Mouse (Mus musculus): ENCODE measurements around the gene Gm20388.

The Gm20388 gene

DNA sequence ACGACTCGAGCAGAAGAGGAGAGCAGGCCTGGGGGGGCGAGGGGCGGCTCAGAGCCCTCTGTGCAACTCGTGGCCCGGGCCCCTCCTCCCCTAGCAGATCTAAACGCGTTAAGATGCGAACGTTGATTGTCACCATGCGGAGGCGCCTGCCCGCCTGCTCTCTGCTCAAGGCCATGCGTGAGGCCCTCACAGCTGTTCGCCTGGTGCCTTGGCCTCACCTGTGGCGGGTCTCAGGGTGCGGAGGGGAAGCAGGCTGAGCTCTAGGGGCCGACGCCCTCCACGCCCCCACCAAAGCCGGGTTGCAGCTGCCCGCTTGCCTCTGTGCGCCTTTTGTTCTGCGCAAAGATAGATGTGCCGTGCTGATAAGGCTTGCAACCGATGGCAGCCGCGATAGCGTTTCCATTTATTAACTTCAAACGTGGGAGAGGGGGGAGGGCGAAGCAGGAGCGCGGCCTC, 2373.6 kb downstream of the Gm20388 start:
- DNase-seq (ENCODE audit: low spot score in 2 of 2) = peak; percentile 49 to 59

DNA sequence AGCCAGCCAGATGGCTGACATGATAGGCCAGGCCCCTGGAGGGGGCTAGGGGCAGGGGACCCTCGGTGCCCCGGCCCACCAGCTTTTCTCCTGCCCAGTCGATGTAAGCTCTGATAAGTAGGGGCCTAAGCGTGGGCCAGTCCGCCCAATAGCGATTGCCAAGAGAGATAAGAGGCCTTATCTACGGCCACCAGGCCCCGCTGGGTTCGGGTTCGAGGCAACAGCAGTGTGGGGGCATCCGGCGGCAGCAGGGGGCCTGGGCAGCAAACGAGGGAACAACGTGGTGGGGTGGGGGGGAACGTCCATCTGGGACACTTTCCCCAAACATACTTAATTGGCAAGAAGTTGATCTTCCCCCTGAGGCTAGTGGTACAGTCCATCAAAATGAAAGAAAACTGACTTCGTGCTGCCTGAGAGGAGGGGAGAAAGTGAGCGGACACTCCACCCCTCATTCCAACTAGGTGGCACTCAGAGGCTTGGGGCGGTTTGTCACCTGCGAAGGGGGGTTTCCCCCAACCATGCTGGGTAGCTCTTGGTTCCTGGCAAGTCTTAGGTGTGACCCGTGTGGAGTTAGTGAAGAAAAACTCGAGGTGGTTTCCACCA, 2374.1 kb downstream of the Gm20388 start:
- peak in 1 of 2 experiments; percentile 41 for DNase-seq (ENCODE audit: low spot score in 2 of 2)

DNA sequence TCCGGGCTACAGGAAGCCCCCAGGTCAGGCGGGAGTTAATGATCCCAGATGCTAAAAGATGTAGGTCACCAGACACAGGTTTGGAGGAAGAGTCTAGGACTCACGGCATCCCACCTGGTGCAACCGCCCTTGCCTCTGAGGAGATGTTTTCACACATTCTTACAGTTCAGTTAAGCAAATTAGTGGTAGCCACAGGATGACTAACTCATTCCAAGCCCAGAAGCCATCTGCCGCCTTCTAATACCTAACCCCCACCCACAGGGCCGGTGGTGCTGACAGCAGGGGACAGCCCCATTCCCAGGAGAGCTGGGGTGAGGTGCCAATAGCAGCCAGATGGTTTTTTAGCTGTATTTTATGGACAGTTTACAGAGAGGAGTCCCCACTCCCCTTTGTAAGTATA, 2375.1 kb downstream of the Gm20388 start:
- peak in 1 of 2 experiments; percentile 50 for DNase-seq (ENCODE audit: low spot score in 2 of 2)

DNA sequence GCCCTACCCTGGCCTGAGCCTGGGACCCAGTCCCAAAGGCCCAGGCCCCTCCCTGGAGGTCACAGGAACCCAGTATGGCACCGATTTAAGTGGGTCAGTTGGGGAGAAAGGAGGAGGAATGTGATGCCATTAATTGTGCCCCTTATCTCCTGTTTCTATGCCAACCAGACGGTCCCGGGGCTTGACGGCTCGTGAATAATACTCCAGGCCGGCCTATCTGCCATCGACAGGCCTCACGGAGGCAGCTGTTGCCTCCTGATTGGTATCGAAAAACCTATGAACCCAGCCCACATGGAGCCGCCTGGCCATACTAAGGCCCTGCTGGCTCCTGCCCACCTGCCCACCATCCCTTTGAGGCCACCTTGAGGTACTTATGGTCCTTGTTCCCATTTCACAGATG, 2376.3 kb downstream of the Gm20388 start:
- DNase-seq (ENCODE audit: low spot score in 2 of 2) = peak; percentile 61 to 64

DNA sequence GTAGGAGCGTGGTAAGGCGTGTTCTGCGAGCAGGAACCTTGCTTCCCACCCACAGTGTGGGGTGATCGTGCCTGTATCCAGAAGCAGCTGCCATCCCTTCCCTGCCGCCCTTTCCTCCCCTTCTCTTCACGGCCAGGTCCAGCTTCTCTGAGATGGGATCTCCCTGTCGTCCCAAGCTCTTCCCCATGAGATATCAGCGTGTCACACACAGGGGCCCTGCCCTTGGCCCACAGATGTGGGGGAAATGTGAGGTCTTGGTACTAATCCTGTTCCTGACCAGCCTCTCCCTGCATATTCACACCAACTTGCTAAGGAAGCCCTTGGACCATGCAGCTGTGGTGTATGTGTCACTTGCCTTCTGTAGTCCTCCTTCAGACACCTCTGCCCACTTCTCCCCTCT, 2377.1 kb downstream of the Gm20388 start:
- no peak for DNase-seq (ENCODE audit: low spot score in 2 of 2)

DNA sequence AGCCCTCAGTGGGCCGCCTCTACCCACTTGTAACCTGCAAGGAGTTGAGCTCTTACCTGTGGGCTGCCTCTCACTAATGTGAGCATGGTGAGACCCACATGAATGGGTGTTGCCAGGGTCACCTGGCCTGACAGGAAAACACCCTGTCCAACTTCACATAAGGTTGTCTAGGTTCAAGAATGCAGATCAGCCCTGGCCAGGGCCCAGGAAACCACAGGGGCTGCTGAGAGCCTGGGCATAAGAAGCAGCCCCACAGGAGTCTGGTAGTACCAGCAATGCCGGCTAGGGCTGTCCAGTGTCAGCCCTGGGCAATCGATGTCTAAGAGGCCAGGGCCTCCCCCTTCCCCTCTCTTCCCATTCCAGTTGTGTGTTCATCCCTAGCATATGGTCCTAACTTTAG, 2377.7 kb downstream of the Gm20388 start:
- no peak for DNase-seq (ENCODE audit: low spot score in 2 of 2)

DNA sequence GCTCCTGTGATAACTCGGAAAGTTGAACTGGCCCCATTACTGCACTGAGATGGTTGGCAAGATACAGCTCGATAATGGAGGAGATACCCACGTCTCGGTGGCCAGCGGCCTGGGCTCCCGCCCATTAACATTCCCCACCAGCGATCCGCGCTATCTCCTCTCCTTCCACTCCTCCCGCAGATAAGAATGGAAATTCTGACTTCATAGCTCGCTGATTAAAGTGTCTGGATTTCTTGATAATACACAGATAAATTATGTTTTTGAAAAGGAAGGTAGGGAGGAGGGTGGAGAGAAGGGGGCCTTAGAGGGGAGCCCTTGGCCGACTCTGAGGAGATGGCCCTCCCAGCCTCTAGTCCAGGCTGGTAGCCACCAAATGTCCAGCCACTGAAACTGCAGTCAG, 2380.4 kb downstream of the Gm20388 start:
- no peak for DNase-seq (ENCODE audit: low spot score in 2 of 2)

DNA sequence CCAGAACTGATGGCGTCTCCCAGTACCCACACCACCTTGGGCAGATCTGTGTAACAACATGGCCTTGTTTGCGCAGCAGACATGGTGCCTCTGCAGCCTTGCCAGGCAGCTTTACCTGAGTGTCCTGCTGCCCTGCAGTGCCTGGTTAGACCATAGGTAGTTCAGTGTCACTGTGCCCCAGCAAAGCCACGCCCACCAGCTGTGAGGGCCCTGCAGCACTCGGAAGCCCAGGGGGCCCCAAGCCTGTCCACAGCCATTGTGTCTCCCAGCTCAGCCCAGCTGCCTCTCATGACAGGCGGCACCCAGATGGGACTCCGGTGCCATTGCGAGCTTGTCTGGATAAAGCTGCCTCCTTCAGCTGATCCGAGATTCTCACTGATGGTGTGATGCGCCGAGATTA, 2380.9 kb downstream of the Gm20388 start:
- no peak for DNase-seq (ENCODE audit: low spot score in 2 of 2)

DNA sequence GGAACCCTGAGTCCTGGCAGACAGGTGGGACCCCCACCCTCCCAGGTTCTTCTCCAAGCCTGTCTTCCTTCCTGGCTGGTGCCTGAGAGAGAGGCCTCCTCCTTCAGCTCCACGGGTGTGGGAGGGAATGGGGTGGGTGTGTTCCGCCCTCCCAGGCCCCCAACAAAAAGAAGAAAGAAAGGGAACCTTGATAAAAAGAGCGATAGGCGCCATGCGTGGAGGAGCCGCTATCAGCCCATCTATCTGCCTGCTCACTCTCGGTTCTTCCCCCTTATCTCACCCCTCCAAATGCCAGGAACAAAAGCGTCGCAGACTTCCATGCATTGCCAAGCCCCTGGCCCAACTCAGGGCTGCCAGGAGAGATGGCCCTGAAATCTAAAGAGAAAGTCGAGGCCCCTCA, 2382.8 kb downstream of the Gm20388 start:
- DNase-seq (ENCODE audit: low spot score in 2 of 2) = no peak

DNA sequence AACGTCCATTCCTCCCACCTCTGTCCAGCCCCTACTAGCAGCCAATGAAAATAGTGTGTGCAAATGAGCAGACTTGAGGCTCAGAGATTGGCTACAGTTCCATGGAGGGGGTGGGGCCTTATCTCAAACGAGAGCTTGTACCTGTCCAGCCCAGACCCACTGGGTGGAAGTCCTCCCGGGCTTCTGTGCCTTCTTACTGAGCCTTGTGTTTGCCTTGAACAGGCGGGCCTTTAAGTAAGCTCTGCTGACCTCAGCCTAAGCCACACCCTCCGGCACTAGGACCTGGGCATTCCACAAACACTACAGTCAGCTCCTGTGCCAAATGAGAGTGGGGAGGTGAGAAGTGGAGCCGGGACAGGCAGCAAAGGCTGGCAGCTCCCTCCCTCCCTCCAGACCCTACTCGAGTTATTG, 2383.6 kb downstream of the Gm20388 start:
- peak in 1 of 2 experiments; percentile 46 for DNase-seq (ENCODE audit: low spot score in 2 of 2)

DNA sequence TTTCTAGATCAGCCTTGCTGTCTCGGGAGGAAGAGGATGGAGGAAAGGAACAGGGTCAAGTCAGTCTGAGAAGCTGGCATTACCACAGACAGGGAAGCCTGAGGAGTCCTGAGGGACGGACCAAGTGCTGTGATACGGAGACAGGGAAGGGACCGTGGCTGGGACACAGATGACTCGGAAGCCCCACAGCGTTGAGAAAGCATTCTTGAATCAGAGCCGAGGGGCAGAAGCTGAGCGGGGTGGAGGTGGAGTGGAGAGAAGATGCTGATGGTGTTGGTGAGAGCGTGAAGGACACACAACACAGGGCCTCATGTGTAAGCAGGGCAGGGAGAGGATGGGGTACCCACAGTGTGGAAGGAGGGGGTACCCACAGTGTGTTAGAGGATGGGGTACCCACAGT, 2384.7 kb downstream of the Gm20388 start:
- DNase-seq (ENCODE audit: low spot score in 2 of 2) = no peak

DNA sequence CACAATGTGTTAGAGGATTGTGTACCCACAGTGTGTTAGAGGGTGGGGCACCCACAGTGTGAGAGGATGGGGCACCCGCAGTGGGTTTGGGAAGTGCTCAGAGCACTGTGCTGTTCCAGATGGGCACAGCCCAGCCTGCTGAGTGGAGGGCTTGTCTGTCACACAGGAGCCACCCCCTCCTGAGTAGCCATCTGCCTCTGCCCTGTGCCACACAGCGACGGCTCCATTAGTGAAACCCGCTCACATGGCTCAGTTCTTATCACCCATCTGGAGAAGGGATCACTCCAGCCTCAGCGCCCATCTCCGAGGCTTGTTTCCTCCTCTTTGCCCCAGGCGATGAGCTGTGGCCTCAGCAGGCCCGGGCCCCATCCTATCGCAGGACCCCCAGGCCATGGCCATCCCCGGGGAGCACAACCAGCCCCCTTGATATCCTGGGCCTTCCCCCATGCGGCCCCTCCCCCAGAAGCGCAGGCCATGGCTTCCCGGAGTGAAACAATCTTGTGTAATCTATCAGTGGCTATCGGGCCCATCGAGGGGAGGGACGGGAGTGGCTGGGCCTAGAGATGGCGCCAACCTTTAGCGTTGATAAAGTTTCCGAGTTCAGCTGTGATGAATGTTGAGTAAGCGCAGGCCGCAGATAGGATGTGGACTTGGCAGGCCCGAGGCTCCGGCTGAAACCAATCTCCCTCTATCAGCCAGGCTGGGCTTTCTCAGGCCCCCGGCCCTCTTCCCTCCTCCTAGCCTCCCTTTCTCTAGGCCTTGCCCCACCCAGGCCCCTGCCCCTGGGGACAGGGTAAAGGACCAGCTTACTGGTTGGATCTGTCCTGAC, 2385.7 kb downstream of the Gm20388 start:
- DNase-seq (ENCODE audit: low spot score in 2 of 2) = no peak

DNA sequence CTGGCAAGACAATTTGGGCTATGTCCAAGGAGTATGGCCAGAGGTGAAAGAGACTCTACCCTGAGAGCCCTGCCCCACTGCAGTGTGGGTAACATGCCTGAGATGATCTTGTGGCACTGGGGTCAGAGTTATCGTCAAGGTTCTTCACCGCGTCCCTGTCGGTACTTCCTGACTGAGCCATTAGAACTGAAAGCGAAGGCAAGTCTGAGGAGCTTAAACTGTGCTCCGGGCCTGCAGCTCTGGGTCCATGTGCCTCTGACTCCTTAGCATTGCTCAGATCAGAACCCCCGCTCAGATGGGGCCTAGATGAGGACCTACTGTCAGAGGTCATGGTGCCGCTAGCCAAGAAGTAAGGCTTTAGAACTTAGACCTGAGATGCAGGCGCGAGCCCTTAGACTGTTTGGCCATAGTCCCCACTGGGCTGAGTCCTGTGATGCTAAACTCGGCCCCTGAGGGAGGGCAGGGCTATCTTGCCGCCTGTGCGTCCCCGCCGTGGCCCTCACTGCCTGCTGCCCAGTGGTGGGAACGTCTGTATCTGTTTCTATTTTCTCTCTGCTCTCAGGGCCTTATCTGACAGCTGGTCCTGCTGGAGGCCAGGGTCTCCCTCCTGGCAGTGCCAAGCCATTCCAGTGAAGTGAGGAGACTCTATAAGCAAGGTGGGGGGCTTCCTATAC, 2389.1 kb downstream of the Gm20388 start:
- no peak for DNase-seq (ENCODE audit: low spot score in 2 of 2)

DNA sequence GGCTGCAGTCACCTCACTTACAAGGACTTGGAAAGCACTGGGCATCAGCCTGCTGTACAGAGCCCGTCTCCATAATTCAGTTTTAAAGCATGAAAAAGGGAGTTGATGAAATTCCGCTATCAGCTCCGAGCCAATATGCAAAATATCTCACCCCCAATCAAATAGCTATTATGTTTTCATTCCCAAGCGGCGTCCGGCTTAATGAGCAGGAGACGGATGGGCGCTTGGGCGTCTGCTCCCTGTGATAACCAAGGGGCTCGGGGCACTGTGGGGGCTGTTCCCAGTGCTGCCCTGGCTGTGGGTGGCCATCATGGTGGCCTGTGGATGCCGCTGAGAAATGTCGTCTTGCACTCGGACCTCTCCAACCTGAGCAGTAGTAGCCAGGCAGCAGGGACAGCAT, 2390.4 kb downstream of the Gm20388 start:
- no peak for DNase-seq (ENCODE audit: low spot score in 2 of 2)

DNA sequence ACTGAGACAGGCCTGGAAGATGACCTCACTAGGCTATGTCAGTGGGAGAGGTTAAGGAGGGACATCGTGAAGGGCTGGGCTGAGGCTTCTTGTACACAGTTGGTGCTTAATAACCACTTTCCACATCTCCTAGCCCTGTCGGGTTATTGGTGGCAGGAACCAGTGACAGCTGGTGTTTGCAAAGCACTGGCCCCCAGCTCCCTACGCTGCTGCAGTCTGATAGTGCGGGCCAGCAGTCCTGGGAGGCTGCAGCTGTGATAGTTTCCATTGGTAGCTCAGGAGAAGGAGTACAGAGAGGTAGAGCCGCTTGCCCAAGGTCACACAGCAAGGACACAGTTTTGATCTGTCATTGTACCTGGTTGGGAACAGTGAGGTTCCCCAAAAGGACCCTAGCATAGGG, 2391.2 kb downstream of the Gm20388 start:
- no peak for DNase-seq (ENCODE audit: low spot score in 2 of 2)

DNA sequence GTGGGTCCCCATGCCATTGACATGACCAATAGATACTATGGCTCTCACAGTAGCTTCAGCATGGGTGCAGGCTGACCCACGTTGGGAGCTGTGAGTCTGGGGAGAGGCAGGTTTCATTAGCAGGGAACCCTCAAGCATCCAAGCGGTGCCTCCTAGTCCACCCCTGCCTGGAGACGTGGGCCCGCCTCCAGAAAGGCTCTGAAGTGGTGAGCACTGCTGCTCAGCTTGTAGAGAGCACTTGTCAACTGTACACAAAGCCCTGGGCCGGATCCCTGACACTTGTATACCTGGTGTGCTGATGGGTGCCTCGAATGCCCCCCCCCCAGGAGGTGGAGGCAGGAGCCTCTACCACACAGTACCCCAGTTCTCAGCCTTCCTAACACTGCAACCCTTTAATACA, 2392.8 kb downstream of the Gm20388 start:
- no peak for DNase-seq (ENCODE audit: low spot score in 2 of 2)

DNA sequence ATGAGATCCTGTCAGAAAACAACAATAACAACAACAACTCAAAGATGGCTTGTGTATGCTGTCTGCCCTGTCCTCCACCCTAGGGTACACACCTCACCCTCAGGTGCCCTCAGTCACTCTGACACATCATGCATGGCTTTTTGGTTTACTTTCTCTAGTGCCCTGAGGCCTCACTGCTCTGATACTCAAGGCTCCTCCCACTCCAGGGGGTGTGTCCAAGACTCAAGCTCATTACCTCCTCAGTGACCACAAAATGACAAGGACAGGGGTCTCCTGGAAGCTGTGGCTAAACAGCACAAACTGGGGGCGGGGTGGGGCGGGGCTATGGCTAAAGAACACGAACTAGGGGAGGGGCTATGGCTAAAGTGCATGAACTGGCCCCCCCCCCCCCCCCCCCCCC, 2393.4 kb downstream of the Gm20388 start:
- no peak for DNase-seq (ENCODE audit: low spot score in 2 of 2)

DNA sequence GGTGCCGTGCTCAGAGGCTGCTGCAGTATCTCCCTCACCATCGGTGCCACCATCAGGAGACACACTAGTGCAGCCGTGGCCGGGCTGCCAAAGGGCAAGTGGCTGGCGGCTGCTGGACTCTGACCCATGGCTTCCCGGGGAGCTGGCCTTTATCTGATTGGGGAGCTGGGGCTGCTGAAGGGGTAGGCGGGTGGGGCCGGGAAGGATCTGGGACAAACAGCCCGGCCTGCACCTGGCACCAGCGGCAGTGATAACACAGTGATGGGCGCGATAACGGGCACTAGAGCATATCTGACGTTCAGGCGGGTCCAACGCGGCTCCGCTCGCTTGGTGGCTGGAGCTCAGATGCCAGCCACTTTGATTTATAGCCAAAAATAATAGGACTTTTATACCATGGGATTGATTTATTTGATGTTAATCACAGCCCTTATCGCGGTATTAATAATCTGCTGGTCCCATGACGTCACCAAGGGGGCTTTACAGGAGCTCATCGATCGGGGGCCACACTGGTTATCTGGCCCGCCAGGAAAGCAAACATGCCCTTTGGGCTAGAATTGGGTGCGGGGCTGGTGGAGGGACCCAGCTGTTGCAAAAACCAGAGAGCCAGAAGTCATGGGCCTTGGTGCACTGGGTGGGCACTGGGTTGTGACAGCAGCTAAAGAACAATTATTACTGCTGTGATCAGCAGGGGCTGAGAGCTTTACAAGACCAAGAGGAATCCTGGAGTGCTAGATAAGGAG, 2396.2 kb downstream of the Gm20388 start:
- DNase-seq (ENCODE audit: low spot score in 2 of 2) = no peak

DNA sequence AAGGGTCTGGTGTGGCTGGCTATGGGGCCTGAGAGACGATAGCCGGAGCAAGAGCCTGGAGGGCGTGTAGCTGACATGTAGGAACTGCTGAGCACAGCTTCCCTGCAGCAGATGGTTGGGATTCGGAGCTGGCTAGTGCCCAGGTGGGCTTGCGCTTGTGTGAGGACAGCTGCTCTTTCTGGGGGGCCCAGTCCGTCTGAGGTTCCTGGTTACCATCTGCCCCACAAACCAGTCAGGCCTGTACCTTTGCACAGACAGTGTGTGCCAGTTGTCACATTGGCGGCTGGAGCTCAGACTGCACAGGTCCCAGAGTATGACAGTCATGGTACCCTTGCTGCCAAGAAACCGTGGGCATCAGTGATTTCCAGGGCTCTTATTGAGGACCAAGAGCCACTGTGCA, 2397.2 kb downstream of the Gm20388 start:
- no peak for DNase-seq (ENCODE audit: low spot score in 2 of 2)

DNA sequence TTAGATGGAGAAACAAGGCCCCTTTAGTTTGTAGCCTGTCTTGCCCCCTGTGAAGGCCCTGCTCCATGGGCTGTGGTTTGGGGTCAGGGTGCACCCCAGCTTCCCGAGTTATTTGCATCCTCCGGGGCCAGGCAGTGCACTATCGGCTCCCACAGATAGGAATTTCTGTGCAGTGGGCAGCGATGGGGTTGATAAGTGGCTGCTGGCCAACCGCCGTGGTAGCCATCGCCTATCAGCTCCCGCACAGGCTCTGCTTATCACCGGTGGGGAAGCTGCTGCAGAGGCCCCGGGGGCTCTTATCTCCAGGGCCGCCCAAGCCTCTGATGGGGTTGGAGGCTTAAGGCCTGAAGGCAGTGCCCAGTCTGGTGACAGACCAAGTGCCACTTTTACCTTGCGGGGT, 2398.6 kb downstream of the Gm20388 start:
- peak; percentile 66 to 74 for DNase-seq (ENCODE audit: low spot score in 2 of 2)

DNA sequence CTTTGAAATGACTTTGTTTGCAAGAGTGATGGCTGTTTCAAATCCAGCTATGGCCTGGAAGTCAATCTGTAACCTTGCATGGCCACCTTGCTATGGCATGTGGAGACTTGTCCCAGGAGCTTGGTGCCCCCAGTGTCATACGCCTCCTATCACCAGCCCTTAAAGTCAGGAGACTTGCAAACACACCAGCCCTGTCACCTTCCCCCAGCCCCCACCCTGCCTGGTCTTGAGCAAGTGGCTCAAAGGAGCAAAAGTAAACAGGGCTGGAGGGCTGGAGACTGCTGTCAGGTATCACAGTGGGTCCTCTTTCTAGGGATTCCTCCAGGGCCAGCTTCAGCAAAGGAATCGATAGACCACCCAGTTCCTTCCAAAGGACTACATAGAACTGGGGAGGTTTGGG, 2400.5 kb downstream of the Gm20388 start:
- DNase-seq (ENCODE audit: low spot score in 2 of 2) = no peak

DNA sequence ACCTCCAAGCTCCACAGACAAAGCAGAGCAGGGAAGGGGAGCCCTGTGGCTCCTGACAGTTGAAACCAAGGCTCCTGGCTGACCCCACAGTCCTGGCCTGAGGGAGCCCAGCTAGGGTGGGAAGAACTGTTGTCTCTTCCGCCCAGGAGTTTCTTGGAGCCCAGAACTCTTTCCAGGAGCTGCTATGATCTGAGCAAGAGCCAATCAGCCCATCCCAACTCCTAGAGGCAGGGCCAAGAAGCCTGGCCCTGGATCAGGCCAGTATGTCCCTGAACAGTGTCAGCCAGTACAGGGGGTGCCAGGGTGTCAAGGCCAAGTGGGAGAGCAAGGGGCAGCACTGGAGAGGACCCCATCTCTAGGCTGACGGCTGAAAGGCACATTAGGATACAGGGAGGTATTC, 2401.9 kb downstream of the Gm20388 start:
- DNase-seq (ENCODE audit: low spot score in 2 of 2) = no peak
